Mouse (Mus musculus) lung, postnatal 0 days (tissue): Measurements from ENCODE around the gene 6030408B16Rik. TPM values are rescaled to one million over a fixed set of nuclear protein-coding genes. Genes with fewer than 3 reads are reported as not detected.
A peak's percentile ranks its signal among the peaks of the same experiment; 100 is the strongest.

Experiments
- ATAC-seq: fragments of 200-750 bp; cut with Nextera tagmentation; 2 replicates; pipeline ENCODE4 v1.8.0; 2017; ENCODE audit warnings: moderate library complexity
- DNase-seq: peaks from one replicate; pipeline ENCODE4 v3.0.0-alpha.2; 2016; ENCODE audit warnings: low spot score
- H3K27ac ChIP-seq: fragments of 300-500 bp; sonication (generic); 2 replicates; pipeline ENCODE4 v1.5.1; 2014; ENCODE audit warnings: antibody characterized with exemption, mild to moderate bottlenecking, low read length, mixed read lengths
- H3K27me3 ChIP-seq: fragments of 300-500 bp; sonication (generic); replicated peaks from 2 replicates; pipeline ENCODE4 v1.6.1; 2014; ENCODE audit warnings: low read length, mixed read lengths; ENCODE audit not compliant: insufficient read depth
- H3K36me3 ChIP-seq: fragments of 300-500 bp; sonication (generic); 2 replicates; pipeline ENCODE4 v1.6.1; 2014; ENCODE audit warnings: low read length, mixed read lengths; ENCODE audit not compliant: insufficient read depth
- H3K4me1 ChIP-seq: fragments of 300-500 bp; sonication (generic); 2 replicates; pipeline ENCODE4 v1.6.1; 2014; ENCODE audit warnings: antibody characterized with exemption, low read depth, low read length, mixed read lengths; ENCODE audit not compliant: insufficient read depth
- H3K4me2 ChIP-seq: fragments of 300-500 bp; sonication (generic); replicated peaks from 2 replicates; pipeline ENCODE4 v1.6.1; 2014; ENCODE audit warnings: low read depth, mild to moderate bottlenecking, low read length, moderate library complexity, mixed read lengths
- H3K4me3 ChIP-seq: fragments of 300-500 bp; sonication (generic); 2 replicates; pipeline ENCODE4 v1.5.1; 2014; ENCODE audit warnings: low read depth, low read length
- H3K9ac ChIP-seq: fragments of 300-500 bp; sonication (generic); replicated peaks from 2 replicates; pipeline ENCODE4 v1.6.1; 2014; ENCODE audit warnings: low read depth, mild to moderate bottlenecking
- H3K9me3 ChIP-seq: fragments of 300-500 bp; sonication (generic); 2 replicates; pipeline ENCODE4 v1.6.1; 2016; ENCODE audit warnings: low read length, mixed read lengths
- CTCF ChIP-seq: IDR thresholded peaks from 2 replicates; pipeline ENCODE4 v1.5.1; 2016; ENCODE audit warnings: antibody characterized with exemption, mild to moderate bottlenecking
- EP300 ChIP-seq: IDR thresholded peaks from 2 replicates; pipeline ENCODE4 v1.6.1; 2016; ENCODE audit warnings: antibody characterized with exemption, mild to moderate bottlenecking, control low read depth
- WGBS: fragments of 180-500 bp; shearing (Covaris S2); extraction: QIAGEN DNeasy Blood & Tissue Kit; methylation state at CpG from one replicate; pipeline ENCODE4 v1.1.7; 2014; 5-methylcytosine and 5-hydroxymethylcytosine counted together
- polyA plus RNA-seq: library from polyadenylated mRNA; unstranded; fragments of >200 nt; fragmentation: Nextera tagmentation; extraction: Ambion mirVana; gene quantifications from 2 replicates; pipeline ENCODE4 v1.2.1, GENCODE M21; 2015

The 6030408B16Rik gene
- polyA plus RNA-seq, 1 experiment from 2014 or later: 74.9 TPM

GRCm38 (mm10) chr15:101295106-101295505 lies 2.1 kb downstream of the 6030408B16Rik start:
- no peak overlapping the region for H3K9ac ChIP-seq
- peak; percentile 91 for DNase-seq
- peaks cover 9% of the 10 kb centered on the region for H3K36me3 ChIP-seq

DNA sequence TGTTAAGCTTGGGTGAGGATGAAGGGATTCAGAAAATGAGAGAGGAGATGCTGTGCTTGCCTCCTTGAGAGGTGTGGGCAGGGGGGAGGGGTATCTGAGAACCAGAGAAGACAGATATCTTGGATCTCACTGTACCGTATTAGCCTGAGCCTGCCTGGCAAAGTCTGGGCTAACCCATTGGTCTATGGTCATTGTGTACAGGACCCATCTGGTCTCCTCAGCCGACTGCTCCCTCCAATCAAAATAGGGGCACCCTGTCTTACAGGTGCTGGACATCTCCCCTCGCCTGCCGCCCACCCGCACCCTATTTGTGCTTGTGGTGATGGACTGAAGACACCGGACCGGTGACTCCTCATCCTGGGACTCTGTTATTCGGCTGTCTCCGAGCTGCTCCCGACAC lies 2.6 kb downstream of the 6030408B16Rik start:
- Histone ChIP-seq H3K4me2 (no peak overlapping the region; the same call in 1 of the 2 replicates), H3K4me1 (no peaks in the 10 kb centered on the region), H3K9me3 (no peaks in the 10 kb centered on the region), H3K27ac (peak overlapping the region; percentile 66), H3K27me3 (no peaks in the 10 kb centered on the region), H3K9ac (no peak overlapping the region), H3K4me3 (no peak overlapping the region), H3K36me3 (peaks cover 4% of the 10 kb centered on the region)
- no peak for DNase-seq
- no peak for TF ChIP-seq CTCF
- ATAC-seq: peak; percentile 5; the same call in 1 of the 2 replicates
- WGBS: 65% methylated on average over 10 of the region's 10 CpGs

More at GRCm38 (mm10) chr15:101295106-101295505, 2.1 kb downstream of the 6030408B16Rik start:
- Histone ChIP-seq H3K9me3 (no peaks in the 10 kb centered on the region), H3K4me3 (peak overlapping the region; percentile 33; the same call in 1 of the 2 replicates), H3K4me2 (peak overlapping the region; percentile 44), H3K27me3 (no peaks in the 10 kb centered on the region), H3K27ac (peak overlapping the region; percentile 87), H3K4me1 (no peaks in the 10 kb centered on the region)
- TF ChIP-seq EP300 (peak; percentile 50; the same call in 1 of the 2 replicates), CTCF (no peak)
- 46% methylated on average over 7 of the region's 7 CpGs for WGBS
- peak; percentile 69 for ATAC-seq

GRCm38 (mm10) chr15:101296091-101296490 lies 3.1 kb downstream of the 6030408B16Rik start:
- H3K4me2 ChIP-seq: no peak overlapping the region; the same call in 1 of the 2 replicates
- no peak for ATAC-seq
- no peak for DNase-seq
- H3K27ac ChIP-seq: peak overlapping the region; percentile 66
- WGBS: 61% methylated on average over 11 of the region's 11 CpGs
- TF ChIP-seq EP300 (no peak), CTCF (no peak)
- H3K36me3 ChIP-seq: no peaks in the 10 kb centered on the region
- no peak overlapping the region for H3K4me3 ChIP-seq
- H3K9ac ChIP-seq: no peak overlapping the region
- no peaks in the 10 kb centered on the region for H3K27me3 ChIP-seq
- H3K9me3 ChIP-seq: no peaks in the 10 kb centered on the region
- H3K4me1 ChIP-seq: no peaks in the 10 kb centered on the region

DNA sequence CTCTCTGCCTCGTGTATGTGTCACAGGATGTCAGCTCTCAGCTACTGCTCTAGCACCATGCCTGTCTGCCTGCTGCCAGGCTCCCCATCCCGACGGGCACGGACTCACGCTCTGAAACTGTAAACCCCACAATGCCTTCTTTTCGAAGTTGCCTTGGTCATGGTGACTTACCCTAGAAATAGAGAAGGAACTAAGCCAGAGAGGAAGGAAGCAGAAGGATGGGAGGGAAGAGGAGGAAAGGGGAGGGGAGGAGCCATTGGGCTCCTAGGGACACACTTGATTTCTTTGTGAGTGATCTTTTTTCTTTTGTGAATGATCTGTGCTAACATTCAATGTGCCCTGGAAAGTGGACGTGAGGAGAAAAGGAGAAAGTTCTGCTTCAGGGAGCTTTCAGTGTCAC lies 5.0 kb downstream of the 6030408B16Rik start:
- Histone ChIP-seq H3K4me2 (no peak overlapping the region), H3K4me1 (no peaks in the 10 kb centered on the region), H3K4me3 (no peak overlapping the region), H3K9me3 (no peaks in the 10 kb centered on the region), H3K27me3 (no peaks in the 10 kb centered on the region), H3K36me3 (no peaks in the 10 kb centered on the region), H3K9ac (no peak overlapping the region), H3K27ac (no peak overlapping the region)
- WGBS: 26% methylated on average over 7 of the region's 7 CpGs
- TF ChIP-seq EP300 (no peak), CTCF (no peak)
- ATAC-seq (no peak), DNase-seq (no peak)

DNA sequence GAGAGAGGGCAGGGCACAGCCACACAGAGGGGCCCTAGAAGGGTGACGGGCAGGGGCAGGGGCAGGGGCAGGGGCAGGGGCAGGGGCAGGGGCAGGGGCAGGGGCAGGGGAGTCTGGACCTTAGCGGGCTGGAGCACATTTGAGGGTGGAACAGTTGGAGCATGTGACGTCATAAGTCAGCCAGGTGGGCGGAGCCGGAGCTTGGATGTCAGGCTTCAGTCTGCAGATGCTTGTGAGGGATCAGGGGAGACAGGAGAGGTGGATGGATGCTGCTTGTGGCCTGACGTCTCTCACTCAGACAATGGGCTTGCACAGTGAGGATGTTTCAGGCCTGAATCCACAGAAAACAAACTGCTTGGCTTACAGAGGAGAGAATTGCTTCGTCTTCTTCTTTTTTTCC lies 5.5 kb downstream of the 6030408B16Rik start:
- Histone ChIP-seq H3K36me3 (no peaks in the 10 kb centered on the region), H3K4me1 (no peaks in the 10 kb centered on the region), H3K27me3 (no peaks in the 10 kb centered on the region), H3K9me3 (no peaks in the 10 kb centered on the region), H3K4me3 (no peak overlapping the region), H3K4me2 (no peak overlapping the region), H3K9ac (no peak overlapping the region), H3K27ac (no peak overlapping the region)
- DNase-seq: no peak
- 24% methylated on average over 5 of the region's 7 CpGs for WGBS
- TF ChIP-seq EP300 (no peak), CTCF (no peak)
- ATAC-seq: no peak

DNA sequence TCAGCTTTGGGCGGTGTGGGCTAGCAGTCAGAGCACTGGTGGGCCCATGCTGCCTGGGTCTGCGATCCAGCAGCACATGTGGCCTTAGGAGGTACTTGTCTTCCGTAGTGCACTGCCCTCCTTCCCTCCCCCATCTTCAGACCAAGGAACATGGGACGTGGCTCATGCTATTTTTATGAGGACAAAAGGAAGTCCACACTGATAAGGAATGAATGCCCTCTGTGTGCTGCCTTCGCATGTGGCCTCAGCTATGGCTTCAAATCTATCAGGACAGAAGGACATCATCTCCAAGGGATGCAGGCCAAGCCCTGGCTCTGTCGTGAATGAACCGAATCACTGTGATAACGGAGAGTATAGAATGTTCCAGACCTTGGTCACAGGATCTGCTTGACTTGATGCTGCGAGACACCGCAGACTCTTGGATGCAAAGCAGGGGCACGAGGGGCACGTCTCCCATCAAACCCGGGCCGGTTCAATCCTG lies 6.5 kb downstream of the 6030408B16Rik start:
- no peak overlapping the region for H3K27ac ChIP-seq
- DNase-seq: no peak
- H3K36me3 ChIP-seq: no peaks in the 10 kb centered on the region
- no peaks in the 10 kb centered on the region for H3K4me1 ChIP-seq
- no peak overlapping the region for H3K4me3 ChIP-seq
- no peak for ATAC-seq
- no peaks in the 10 kb centered on the region for H3K27me3 ChIP-seq
- H3K9me3 ChIP-seq: no peaks in the 10 kb centered on the region
- no peak overlapping the region for H3K9ac ChIP-seq
- WGBS: 57% methylated on average over 14 of the region's 14 CpGs
- H3K4me2 ChIP-seq: no peak overlapping the region
- TF ChIP-seq EP300 (no peak), CTCF (no peak)

DNA sequence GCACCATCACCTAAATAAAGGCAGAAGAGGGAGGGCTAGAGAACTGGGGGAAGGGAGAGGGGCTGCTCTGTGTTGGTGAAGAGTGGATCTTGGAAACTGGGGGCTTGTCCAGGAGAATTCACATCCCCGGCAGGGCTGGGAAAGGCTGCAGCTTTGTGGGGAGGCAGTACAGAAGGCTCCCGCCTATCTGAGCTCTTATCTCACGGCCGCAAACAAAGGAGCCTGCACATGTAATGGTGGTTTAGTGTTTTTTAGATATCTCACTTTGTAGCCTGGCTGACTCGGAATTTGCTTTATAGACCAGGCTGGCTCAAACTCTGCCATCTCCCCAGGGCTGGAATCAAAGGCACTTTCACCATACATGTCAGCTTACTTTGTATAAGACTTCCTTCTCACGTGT lies 7.1 kb downstream of the 6030408B16Rik start:
- no peak for DNase-seq
- Histone ChIP-seq H3K36me3 (no peaks in the 10 kb centered on the region), H3K27me3 (no peaks in the 10 kb centered on the region), H3K4me3 (no peak overlapping the region), H3K9me3 (no peaks in the 10 kb centered on the region), H3K4me1 (no peaks in the 10 kb centered on the region), H3K4me2 (no peak overlapping the region), H3K9ac (no peak overlapping the region), H3K27ac (no peak overlapping the region)
- TF ChIP-seq EP300 (no peak), CTCF (no peak)
- no peak for ATAC-seq
- 54% methylated on average over 6 of the region's 6 CpGs for WGBS
